Mouse (Mus musculus) heart, embryonic 11.5 days (tissue): ENCODE data around the gene Mrgpra2a. TPM values are rescaled to one million over a fixed set of nuclear protein-coding genes. Genes with fewer than 3 reads are reported as not detected.

Experiments
- ATAC-seq: fragments of 200-750 bp; cut with Nextera tagmentation; replicated peaks from 2 replicates; pipeline ENCODE4 v1.8.0; 2017; ENCODE audit warnings: moderate library complexity; ENCODE audit not compliant: insufficient number of reproducible peaks, low FRiP score, low TSS enrichment
- H3K27ac ChIP-seq: fragments of 300-500 bp; sonication (generic); 2 replicates; pipeline ENCODE4 v1.5.1; 2014; ENCODE audit warnings: mild to moderate bottlenecking, low read depth, low read length
- H3K27me3 ChIP-seq: fragments of 300-500 bp; sonication (generic); 2 replicates; pipeline ENCODE4 v1.6.1; 2014; ENCODE audit warnings: mild to moderate bottlenecking, low read length, mixed read lengths; ENCODE audit not compliant: control insufficient read depth, insufficient read depth
- H3K36me3 ChIP-seq: fragments of 300-500 bp; sonication (generic); 2 replicates; pipeline ENCODE4 v1.6.1; 2014; ENCODE audit warnings: mild to moderate bottlenecking, low read length, moderate library complexity, mixed read lengths; ENCODE audit not compliant: control insufficient read depth, insufficient read depth
- H3K4me1 ChIP-seq: fragments of 300-500 bp; sonication (generic); 2 replicates; pipeline ENCODE4 v1.6.1; 2014; ENCODE audit warnings: low read length; ENCODE audit not compliant: control insufficient read depth, insufficient read depth
- H3K4me2 ChIP-seq: fragments of 300-500 bp; sonication (generic); 2 replicates; pipeline ENCODE4 v1.6.1; 2014; ENCODE audit warnings: mild to moderate bottlenecking, moderate library complexity
- H3K4me3 ChIP-seq: fragments of 300-500 bp; sonication (generic); 2 replicates; pipeline ENCODE4 v1.5.1; 2014; ENCODE audit warnings: low read depth, low read length
- H3K9ac ChIP-seq: fragments of 300-500 bp; sonication (generic); 2 replicates; pipeline ENCODE4 v1.6.1; 2014; ENCODE audit warnings: mild to moderate bottlenecking, low read depth, low read length, moderate library complexity
- H3K9me3 ChIP-seq: fragments of 300-500 bp; sonication (generic); replicated peaks from 2 replicates; pipeline ENCODE4 v1.6.1; 2016; ENCODE audit warnings: low read length; ENCODE audit not compliant: control insufficient read depth
- WGBS: fragments of 180-500 bp; shearing (Covaris S2); extraction: QIAGEN DNeasy Blood & Tissue Kit; methylation state at CpG from one replicate; pipeline ENCODE4 v1.1.7; 2014; ENCODE audit not compliant: insufficient replicate concordance; 5-methylcytosine and 5-hydroxymethylcytosine counted together
- polyA plus RNA-seq: library from polyadenylated mRNA; unstranded; fragments of >200 nt; fragmentation: Nextera tagmentation; extraction: Ambion mirVana; gene quantifications from 2 replicates; pipeline ENCODE4 v1.2.1, GENCODE M21; 2014

The Mrgpra2a gene
- polyA plus RNA-seq, 1 experiment from 2014 or later: not detected

- ATAC-seq: no peak
- no peak overlapping the region for H3K4me3 ChIP-seq
- H3K9ac ChIP-seq: no peak overlapping the region
- WGBS: 48% methylated on average over 2 of the region's 2 CpGs
- H3K27me3 ChIP-seq: no peaks in the 10 kb centered on the region
- H3K36me3 ChIP-seq: no peaks in the 10 kb centered on the region
- no peaks in the 10 kb centered on the region for H3K4me1 ChIP-seq
- 0 out of 2 replicates have a peak, but pooled peaks cover 4% of the 10 kb centered on the region for H3K9me3 ChIP-seq
- no peak overlapping the region for H3K4me2 ChIP-seq
- H3K27ac ChIP-seq: no peak overlapping the region
Measured at GRCm38 (mm10) chr7:47410602-47411001, 41.3 kb downstream of the Mrgpra2a start.

GRCm38 (mm10) chr7:47409545-47409944 lies 42.4 kb downstream of the Mrgpra2a start:
- Histone ChIP-seq H3K9me3 (0 out of 2 replicates have a peak, but pooled peaks cover 4% of the 10 kb centered on the region), H3K36me3 (no peaks in the 10 kb centered on the region), H3K27me3 (no peaks in the 10 kb centered on the region), H3K4me2 (no peak overlapping the region), H3K4me3 (no peak overlapping the region), H3K9ac (no peak overlapping the region), H3K4me1 (no peaks in the 10 kb centered on the region), H3K27ac (no peak overlapping the region)
- ATAC-seq: no peak
- WGBS: 39% methylated on average over 1 of the region's 1 CpGs

GRCm38 (mm10) chr7:47401125-47401524 lies 50.8 kb downstream of the Mrgpra2a start:
- ATAC-seq: no peak
- Histone ChIP-seq H3K9ac (no peak overlapping the region), H3K4me1 (no peaks in the 10 kb centered on the region), H3K27ac (no peak overlapping the region), H3K9me3 (no peaks in the 10 kb centered on the region), H3K4me3 (no peak overlapping the region), H3K4me2 (no peak overlapping the region), H3K27me3 (no peaks in the 10 kb centered on the region), H3K36me3 (no peaks in the 10 kb centered on the region)

Other genes with a start within 250 kb of the Mrgpra2a start
- not detected in 2 replicates for gene Mrgpra6, start 247.2 kb downstream of the Mrgpra2a start, polyA plus RNA-seq
- gene Mrgpra9, start 199.3 kb downstream of the Mrgpra2a start, polyA plus RNA-seq: not detected in 2 replicates
- gene Mrgpra1, start 97.9 kb downstream of the Mrgpra2a start, polyA plus RNA-seq: not detected in 2 replicates
- gene Mrgpra2b, start 76.7 kb upstream of the Mrgpra2a start, polyA plus RNA-seq: not detected in 2 replicates
- not detected in 2 replicates for gene Mrgpra3, start 149.2 kb upstream of the Mrgpra2a start, polyA plus RNA-seq